Mouse (Mus musculus) E14TG2a.4 (cell line): ENCODE data around the gene Tcf3.

Experiments used
- CTCF ChIP-seq: conservative IDR thresholded peaks from 2 replicates; pipeline ENCODE4 v1.5.1; 2014; ENCODE audit warnings: low read length
- NANOG ChIP-seq: IDR thresholded peaks from 2 replicates; pipeline ENCODE4 v1.6.1; 2014; ENCODE audit warnings: borderline replicate concordance, low read length, mixed read lengths
- POU5F1 ChIP-seq: IDR thresholded peaks from 2 replicates; pipeline ENCODE4 v1.6.1; 2014; ENCODE audit warnings: low read length, borderline replicate concordance

DNA sequence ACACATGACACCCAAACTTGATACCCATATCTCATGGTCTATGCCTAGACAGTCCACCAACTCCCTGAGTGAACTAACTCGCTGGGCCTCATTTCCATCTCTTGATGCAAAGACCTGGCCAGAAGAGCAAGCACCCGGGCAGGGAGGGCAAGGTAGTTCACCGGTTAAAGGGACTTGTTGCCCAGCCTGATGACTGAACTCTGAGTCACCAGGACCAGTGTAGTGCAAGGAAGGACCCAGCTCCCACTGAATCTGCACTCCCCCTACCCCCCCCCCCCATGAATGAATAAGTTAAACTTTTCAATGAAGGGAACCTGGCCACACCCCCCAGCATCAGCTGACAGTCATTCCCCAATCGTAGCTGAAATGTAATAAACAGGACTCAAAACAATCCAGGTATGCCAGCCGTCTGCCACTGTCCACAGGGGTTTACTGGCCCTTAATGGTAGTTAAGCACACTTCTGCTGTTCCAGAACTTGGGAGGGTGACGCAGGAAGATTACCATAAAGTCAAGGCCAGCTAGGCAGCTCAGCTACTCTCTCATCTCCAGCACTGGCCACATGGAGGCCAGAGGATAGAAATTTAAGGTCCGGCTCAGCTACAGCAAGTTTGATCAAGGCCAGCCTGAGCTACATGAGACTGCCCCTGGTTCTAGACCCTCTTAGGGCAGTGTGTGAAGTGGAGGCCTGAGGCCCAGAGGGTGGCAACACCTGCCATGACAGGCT, 50.6 kb downstream of the Tcf3 start:
- TF ChIP-seq CTCF (no peak), NANOG (no peak), POU5F1 (no peak)
